Mouse (Mus musculus): Measurements from ENCODE around the gene Mrm2. TPM values are rescaled to one million over a fixed set of nuclear protein-coding genes. Genes with fewer than 3 reads are reported as not detected.

The Mrm2 gene
- total RNA-seq (2021), result 10 to 100 TPM; 11.0 to 12.5 TPM
- polyA plus RNA-seq (2012; rRNA removed), result 10.9 and 15.2 TPM in 2 replicates
- long read RNA-seq, transcript Mrm2-201 (3 exons, 1,443 nt), result major isoform, 8 of 9 reads
- long read RNA-seq, partial matches to known transcripts, result 1 of 9 reads
- long read RNA-seq, other reads (novel, unspliced or antisense), result 0 of 9 reads

GRCm38 (mm10) chr5:140331615-140332512, at the start of gene Mrm2:
Mrm2 (minus strand) TSS chr5:140331898.
- Histone ChIP-seq H3K36me3 (ENCODE audit: control insufficient read depth, insufficient read depth, low read length) (no peaks in the 10 kb centered on the region), H3K4me3 (peak within 1 kb of the TSS; percentile 71), H3K9ac (ENCODE audit: low read depth, low read length) (peak within 1 kb of the TSS; percentile 69), H3K27ac (peak within 1 kb of the TSS; percentile 75), H3K79me2 (replicated peaks; ENCODE audit: control insufficient read depth, insufficient read depth, low read length) (no peaks in the 10 kb centered on the region), H3K27me3 (ENCODE audit: control insufficient read depth, insufficient read depth, low read length) (no peaks in the 10 kb centered on the region), H3K4me1 (ENCODE audit: control insufficient read depth, insufficient read depth, low read length) (peaks cover 3% of the 10 kb centered on the region)
- WGBS, result 2% methylated on average over 39 of the region's 39 CpGs
- intact Hi-C loops (cut with DNase I), result loop anchor here (5.0 kb wide), 1 partner anchor 55 kb away; the partner anchor contains the start of gene Snx8
- TF ChIP-seq CTCF (IDR thresholded peaks at IDR 0.05) (peak; percentile 92), EP300 (IDR thresholded peaks at IDR 0.05; ENCODE audit: insufficient read depth, low read depth, low read length) (no peak), POLR2A (IDR thresholded peaks at IDR 0.05; ENCODE audit: insufficient read depth, low read depth, low read length) (peak; percentile 91)
- DNase-seq, result peak; percentile 88 to 91

DNA sequence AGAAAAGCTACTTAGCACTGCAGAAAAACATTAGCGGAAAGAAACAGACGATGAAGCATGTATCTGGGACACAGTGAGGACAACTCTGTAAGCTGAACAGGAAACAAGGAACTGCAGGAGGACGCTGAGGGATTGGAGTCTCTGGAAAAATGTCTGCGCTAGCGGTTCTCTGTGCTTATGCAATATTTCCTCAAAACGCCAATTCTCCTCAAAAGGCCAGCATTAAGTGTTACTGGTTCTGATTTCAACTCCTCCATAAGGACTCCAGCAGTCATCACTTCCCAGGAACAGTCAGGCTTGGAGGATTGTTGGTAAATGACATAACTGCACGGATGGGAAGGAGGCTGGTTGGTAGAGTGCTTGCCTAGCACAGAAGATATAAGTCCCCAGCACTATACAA, 49.5 kb upstream of the Mrm2 start:
- Histone ChIP-seq H3K4me3 (no peak overlapping the region), H3K79me2 (replicated peaks; ENCODE audit: control insufficient read depth, insufficient read depth, low read length) (no peaks in the 10 kb centered on the region; the same call in 1 of the 2 replicates), H3K9ac (ENCODE audit: low read depth, low read length) (no peak overlapping the region), H3K27ac (no peak overlapping the region), H3K4me1 (ENCODE audit: control insufficient read depth, insufficient read depth, low read length) (peaks cover 5% of the 10 kb centered on the region), H3K27me3 (ENCODE audit: control insufficient read depth, insufficient read depth, low read length) (no peaks in the 10 kb centered on the region), H3K36me3 (ENCODE audit: control insufficient read depth, insufficient read depth, low read length) (no peaks in the 10 kb centered on the region)
- intact Hi-C loops (cut with DNase I), result no loop called here
- 56% methylated on average over 7 of the region's 7 CpGs for WGBS
- TF ChIP-seq POLR2A (IDR thresholded peaks at IDR 0.05; ENCODE audit: insufficient read depth, low read depth, low read length) (no peak), CTCF (IDR thresholded peaks at IDR 0.05) (no peak), EP300 (IDR thresholded peaks at IDR 0.05; ENCODE audit: insufficient read depth, low read depth, low read length) (no peak)
- peak in 1 of 2 experiments; percentile 26 for DNase-seq

- intact Hi-C loops (cut with DNase I), result no loop called here
- no peak overlapping the region for H3K4me3 ChIP-seq
- no peak overlapping the region for H3K9ac ChIP-seq (ENCODE audit: low read depth, low read length)
- H3K4me1 ChIP-seq (ENCODE audit: control insufficient read depth, insufficient read depth, low read length), result peaks cover 5% of the 10 kb centered on the region
- H3K79me2 ChIP-seq (replicated peaks; ENCODE audit: control insufficient read depth, insufficient read depth, low read length), result peaks cover under 1% of the 10 kb centered on the region; the same call in 1 of the 2 replicates
- no peak overlapping the region for H3K27ac ChIP-seq
- WGBS, result 68% methylated on average over 6 of the region's 6 CpGs
- DNase-seq, result peak in 1 of 2 experiments; percentile 45
- H3K27me3 ChIP-seq (ENCODE audit: control insufficient read depth, insufficient read depth, low read length), result no peaks in the 10 kb centered on the region
- no peak for TF ChIP-seq CTCF (IDR thresholded peaks at IDR 0.05)
- no peak for TF ChIP-seq POLR2A (IDR thresholded peaks at IDR 0.05; ENCODE audit: insufficient read depth, low read depth, low read length)
- no peak for TF ChIP-seq EP300 (IDR thresholded peaks at IDR 0.05; ENCODE audit: insufficient read depth, low read depth, low read length)
- H3K36me3 ChIP-seq (ENCODE audit: control insufficient read depth, insufficient read depth, low read length), result no peaks in the 10 kb centered on the region
These were observed 47.6 kb upstream of the Mrm2 start for GRCm38 (mm10) chr5:140379299-140379698.

GRCm38 (mm10) chr5:140378121-140378853, 46.6 kb upstream of the Mrm2 start:
- no peaks in the 10 kb centered on the region for H3K27me3 ChIP-seq (ENCODE audit: control insufficient read depth, insufficient read depth, low read length)
- no peak overlapping the region for H3K9ac ChIP-seq (ENCODE audit: low read depth, low read length)
- H3K4me3 ChIP-seq, result no peak overlapping the region
- H3K4me1 ChIP-seq (ENCODE audit: control insufficient read depth, insufficient read depth, low read length), result peaks cover 1% of the 10 kb centered on the region
- WGBS, result 81% methylated on average over 6 of the region's 6 CpGs
- H3K79me2 ChIP-seq (replicated peaks; ENCODE audit: control insufficient read depth, insufficient read depth, low read length), result peaks cover 2% of the 10 kb centered on the region; the same call in 1 of the 2 replicates
- DNase-seq, result no peak
- H3K27ac ChIP-seq, result no peak overlapping the region
- no peaks in the 10 kb centered on the region for H3K36me3 ChIP-seq (ENCODE audit: control insufficient read depth, insufficient read depth, low read length)
- intact Hi-C loops (cut with DNase I), result no loop called here
- TF ChIP-seq POLR2A (IDR thresholded peaks at IDR 0.05; ENCODE audit: insufficient read depth, low read depth, low read length) (no peak), EP300 (IDR thresholded peaks at IDR 0.05; ENCODE audit: insufficient read depth, low read depth, low read length) (no peak), CTCF (IDR thresholded peaks at IDR 0.05) (no peak)

- TF ChIP-seq POLR2A (IDR thresholded peaks at IDR 0.05; ENCODE audit: insufficient read depth, low read depth, low read length) (no peak), EP300 (IDR thresholded peaks at IDR 0.05; ENCODE audit: insufficient read depth, low read depth, low read length) (no peak), CTCF (IDR thresholded peaks at IDR 0.05) (no peak)
- Histone ChIP-seq H3K36me3 (ENCODE audit: control insufficient read depth, insufficient read depth, low read length) (no peaks in the 10 kb centered on the region), H3K27me3 (ENCODE audit: control insufficient read depth, insufficient read depth, low read length) (no peaks in the 10 kb centered on the region), H3K4me1 (ENCODE audit: control insufficient read depth, insufficient read depth, low read length) (peaks cover 9% of the 10 kb centered on the region), H3K4me3 (no peak overlapping the region), H3K27ac (no peak overlapping the region), H3K9ac (ENCODE audit: low read depth, low read length) (no peak overlapping the region), H3K79me2 (replicated peaks; ENCODE audit: control insufficient read depth, insufficient read depth, low read length) (peaks cover 2% of the 10 kb centered on the region; the same call in 1 of the 2 replicates)
- intact Hi-C loops (cut with DNase I), result no loop called here
- DNase-seq, result no peak
- 94% methylated on average over 4 of the region's 4 CpGs for WGBS
These were observed 43.6 kb upstream of the Mrm2 start for GRCm38 (mm10) chr5:140375249-140375829.
